Mouse (Mus musculus) bone marrow macrophage, adult 2 months (primary cell): ENCODE data around the gene Acot3.
"Not testable (repeated sequence)": the region's sequence is repeated elsewhere in the genome, so short reads cannot be mapped to it uniquely, and the experiment has no call there.

Experiments
- CTCF ChIP-seq: IDR thresholded peaks from 2 replicates; pipeline ENCODE4 v1.5.1; 2012; ENCODE audit warnings: low read depth, mild to moderate bottlenecking, low read length, moderate library complexity
- POLR2A ChIP-seq: IDR thresholded peaks from 2 replicates; pipeline ENCODE4 v1.6.1; 2012; ENCODE audit warnings: mild to moderate bottlenecking, low read depth, low read length, borderline replicate concordance

DNA sequence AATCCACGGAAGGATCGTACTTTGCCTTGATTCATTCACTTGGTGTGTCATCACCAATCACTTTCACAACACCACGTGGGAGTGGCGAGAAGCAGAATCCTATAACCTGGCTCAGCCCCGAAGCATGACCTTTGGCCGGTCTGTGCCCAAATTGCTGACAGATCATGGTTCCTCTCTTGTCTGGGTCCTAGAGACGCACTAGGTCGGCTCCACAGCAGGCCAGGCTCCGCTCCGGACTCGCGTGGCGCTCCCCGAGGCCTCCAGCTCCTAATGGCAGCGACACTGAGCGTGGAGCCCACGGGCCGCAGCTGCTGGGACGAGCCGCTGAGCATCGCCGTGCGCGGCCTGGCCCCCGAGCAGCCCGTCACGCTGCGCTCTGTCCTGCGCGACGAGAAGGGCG is 13.7 kb upstream of the Acot3 start, which contains the start of gene Acot4:
- not testable (repeated sequence) for TF ChIP-seq CTCF, POLR2A
